Mouse (Mus musculus): ENCODE results near the gene Siglech. TPM values are rescaled to one million over a fixed set of nuclear protein-coding genes. Genes with fewer than 3 reads are reported as not detected.

Gene Siglech
- total RNA-seq, 2 experiments from 2014 or later = 10.3 to 11.6 TPM

DNA sequence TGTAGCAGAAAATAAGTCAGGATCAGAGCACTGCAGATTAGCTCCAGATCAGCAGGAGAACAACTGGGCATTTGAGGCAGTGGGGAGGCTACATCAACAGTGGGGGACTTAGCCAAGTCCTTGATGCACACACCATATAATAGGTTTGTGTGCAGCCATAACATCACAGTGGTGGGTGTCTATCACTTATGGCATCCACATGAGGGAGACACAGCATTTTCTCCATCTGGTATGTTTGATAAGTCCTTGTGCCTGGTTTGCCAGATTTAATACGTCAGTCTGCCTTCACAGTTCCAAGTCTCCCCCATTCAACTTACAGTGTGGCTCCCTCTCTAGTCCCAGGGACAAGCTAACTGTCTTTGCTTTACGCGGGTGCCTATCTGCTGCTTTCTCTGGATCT lies 24.3 kb downstream of the Siglech start:
- Histone ChIP-seq H3K4me3 (no peak overlapping the region), H3K27ac (peak overlapping the region; percentile 16; the same call in 1 of the 2 replicates)
- no peak for TF ChIP-seq CTCF (IDR thresholded peaks at IDR 0.05)
- intact Hi-C loops (cut with DNase I) = no loop called here
- DNase-seq (ENCODE audit: extremely low spot score in 1 of 2, low spot score in 2 of 2) = no peak

DNA sequence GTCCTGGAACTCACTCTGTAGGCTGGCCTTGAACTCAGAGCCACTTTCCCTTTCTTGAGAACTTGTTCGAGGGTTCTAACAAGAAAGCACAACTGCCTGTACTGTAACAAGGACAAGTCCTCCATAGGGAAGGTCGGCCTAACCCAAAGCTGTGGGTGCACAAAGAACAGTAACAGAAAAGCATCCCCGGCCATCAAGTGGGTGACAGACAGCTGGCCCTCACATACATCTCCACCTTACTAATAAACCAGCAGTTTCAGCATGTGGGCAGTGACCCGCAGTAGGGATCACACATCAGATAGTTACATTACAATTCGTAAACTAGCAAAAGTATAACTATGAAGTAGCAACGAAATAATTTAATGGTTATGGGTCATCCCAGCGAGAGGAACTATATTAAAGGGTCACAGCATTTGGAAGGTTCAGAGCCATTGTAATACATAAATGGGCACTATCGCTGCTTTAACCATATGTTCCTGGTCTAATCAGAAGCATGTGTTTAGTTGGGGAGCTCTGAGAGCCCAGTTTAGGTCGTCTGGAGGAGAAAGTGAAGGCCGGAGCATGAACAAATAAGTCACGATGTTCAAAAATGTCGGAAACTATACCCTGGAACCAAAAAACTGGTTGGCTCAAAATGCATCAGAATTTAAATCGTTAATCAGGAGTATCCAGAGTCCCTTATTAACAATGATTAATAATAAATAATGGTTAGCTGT lies 25.4 kb downstream of the Siglech start:
- no peak for TF ChIP-seq CTCF (IDR thresholded peaks at IDR 0.05)
- intact Hi-C loops (cut with DNase I) = no loop called here
- no peak for DNase-seq (ENCODE audit: extremely low spot score in 1 of 2, low spot score in 2 of 2)
- peak overlapping the region; percentile 69 for H3K4me3 ChIP-seq
- H3K27ac ChIP-seq = peak overlapping the region; percentile 83

DNA sequence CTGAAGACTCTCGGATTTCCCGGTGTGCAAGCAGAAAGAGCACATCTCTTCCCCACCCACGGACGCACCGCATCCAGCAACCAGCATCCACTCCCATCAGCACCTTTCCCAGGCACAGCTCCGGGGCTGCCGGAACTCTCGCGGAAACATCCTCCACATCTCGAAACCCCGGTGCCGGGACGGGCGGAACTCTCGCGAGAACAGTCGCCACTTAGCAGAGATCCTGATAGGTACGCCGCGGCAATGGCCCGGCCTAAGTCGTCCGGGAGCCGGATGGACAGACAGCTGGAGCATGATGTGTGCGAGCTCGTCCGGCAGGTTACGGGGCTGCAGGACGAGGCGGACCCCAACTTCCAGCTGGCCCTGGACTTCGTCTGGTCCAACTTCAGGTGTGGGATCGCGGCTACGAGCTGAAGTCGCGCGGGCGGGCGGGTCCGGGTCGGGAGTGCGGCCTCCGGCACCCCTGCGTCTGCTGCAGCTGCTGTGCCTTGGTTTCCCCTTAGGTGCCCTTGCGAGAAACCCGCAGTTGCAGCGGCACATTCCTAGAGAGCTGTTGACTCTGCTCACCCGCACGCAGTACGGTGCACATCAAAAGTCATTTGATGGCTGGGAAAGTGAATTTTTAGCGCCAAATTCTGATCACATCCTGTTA lies 26.1 kb downstream of the Siglech start, which contains the start of gene Tubgcp5:
Gene Tubgcp5, plus strand, starts transcription at position 203 of the 652 bp plus-strand sequence.
- Histone ChIP-seq H3K4me3 (peak within 1 kb of the TSS; percentile 69), H3K27ac (peak within 1 kb of the TSS; percentile 83)
- peak; percentile 96 to 98 for DNase-seq (ENCODE audit: extremely low spot score in 1 of 2, low spot score in 2 of 2)
- intact Hi-C loops (cut with DNase I) = loop anchor here (2.0 kb wide), 1 partner anchor 49 kb away; no protein-coding TSS in a partner anchor
- TF ChIP-seq CTCF (IDR thresholded peaks at IDR 0.05) = no peak

DNA sequence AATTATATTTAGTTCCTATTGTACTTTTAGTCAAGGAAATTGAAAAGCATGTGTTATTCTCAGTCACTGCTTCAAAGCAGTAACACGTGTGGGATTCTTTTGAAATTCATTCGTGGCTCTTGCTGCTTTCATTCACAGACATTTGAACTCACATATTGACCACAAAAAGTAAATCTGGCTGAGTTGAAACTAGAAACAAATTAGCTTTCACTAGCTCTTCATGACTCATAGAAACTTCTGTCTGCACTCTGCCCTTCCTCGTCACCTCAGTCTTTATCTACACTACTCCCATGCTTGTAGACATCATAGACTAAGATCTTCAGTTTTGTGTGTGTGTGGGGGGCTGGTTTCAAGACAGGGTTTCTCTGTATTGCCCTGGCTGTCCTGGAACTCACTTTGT lies 32.0 kb downstream of the Siglech start:
- DNase-seq (ENCODE audit: extremely low spot score in 1 of 2, low spot score in 2 of 2) = no peak
- no peak overlapping the region for H3K27ac ChIP-seq
- intact Hi-C loops (cut with DNase I) = loop anchor here (10.0 kb wide), 1 partner anchor 415 kb away; no protein-coding TSS in a partner anchor
- no peak overlapping the region for H3K4me3 ChIP-seq
- no peak for TF ChIP-seq CTCF (IDR thresholded peaks at IDR 0.05)

DNA sequence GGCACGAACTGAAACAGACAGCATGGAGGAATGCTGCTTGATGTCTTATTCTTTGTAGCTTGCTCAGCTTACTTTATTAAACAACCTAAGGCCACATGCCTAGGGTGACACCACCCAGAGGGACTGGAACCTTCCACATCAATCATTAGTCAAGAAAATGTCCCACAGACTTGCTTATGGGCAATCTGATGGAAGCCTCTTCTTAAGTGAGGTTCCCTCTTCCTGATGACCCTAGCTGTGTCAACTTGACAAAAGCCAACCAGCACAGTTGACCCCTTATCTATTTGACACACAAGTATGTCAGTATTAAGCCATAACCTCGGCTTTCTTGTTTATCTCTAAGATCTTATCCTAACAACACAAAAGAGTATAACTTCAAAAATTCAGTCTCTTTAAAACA lies 42.0 kb downstream of the Siglech start:
- no peak for DNase-seq (ENCODE audit: extremely low spot score in 1 of 2, low spot score in 2 of 2)
- Histone ChIP-seq H3K4me3 (no peak overlapping the region), H3K27ac (no peak overlapping the region)
- intact Hi-C loops (cut with DNase I) = loop anchor here (5.0 to 10.0 kb wide), 2 partner anchors 97 to 405 kb away; no protein-coding TSS in a partner anchor
- TF ChIP-seq CTCF (IDR thresholded peaks at IDR 0.05) = no peak

DNA sequence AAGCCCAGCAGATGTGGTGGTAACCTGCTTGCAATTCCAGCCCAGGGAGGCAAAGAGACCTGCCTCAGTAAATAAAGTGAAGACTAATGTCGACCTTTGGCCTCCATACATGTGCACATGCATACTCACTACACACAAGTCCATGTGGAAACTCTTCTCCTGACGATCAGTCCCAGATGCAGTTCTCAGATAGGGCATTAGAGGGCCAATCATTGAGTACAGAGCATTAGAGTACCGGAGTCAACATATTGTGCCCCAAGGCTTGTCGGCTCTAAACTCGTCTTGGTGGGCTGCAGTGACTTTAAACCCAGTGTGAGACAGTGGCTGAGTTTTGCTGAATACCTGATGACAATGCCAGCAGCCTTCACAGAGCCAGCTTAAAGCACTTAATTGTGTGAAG lies 56.5 kb downstream of the Siglech start:
- H3K4me3 ChIP-seq = no peak overlapping the region
- H3K27ac ChIP-seq = no peak overlapping the region
- intact Hi-C loops (cut with DNase I) = no loop called here
- DNase-seq (ENCODE audit: extremely low spot score in 1 of 2, low spot score in 2 of 2) = no peak
- peak; percentile 10; the same call in 1 of the 2 replicates for TF ChIP-seq CTCF (IDR thresholded peaks at IDR 0.05)

DNA sequence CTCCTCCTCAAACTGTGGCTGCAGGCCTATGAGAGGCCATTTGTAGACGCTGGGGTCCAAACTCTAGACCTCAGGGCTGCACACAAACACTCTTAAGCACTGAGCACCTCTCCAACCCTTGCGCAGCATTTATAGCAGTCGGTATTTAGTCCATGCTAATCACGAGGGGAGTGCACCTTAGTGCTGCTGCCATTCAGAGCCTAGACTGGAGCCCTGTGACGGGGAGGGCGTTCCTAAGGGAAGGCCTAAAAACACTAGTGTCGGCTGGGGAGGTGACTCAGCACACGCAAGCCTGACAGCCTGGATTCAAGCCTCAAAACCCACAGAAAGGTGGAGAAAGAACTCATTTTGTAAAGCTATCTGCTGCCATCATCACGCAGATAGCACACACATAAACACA lies 59.6 kb downstream of the Siglech start:
- Histone ChIP-seq H3K27ac (no peak overlapping the region), H3K4me3 (no peak overlapping the region)
- intact Hi-C loops (cut with DNase I) = no loop called here
- no peak for TF ChIP-seq CTCF (IDR thresholded peaks at IDR 0.05)
- no peak for DNase-seq (ENCODE audit: extremely low spot score in 1 of 2, low spot score in 2 of 2)

Other genes starting within 250 kb of the Siglech start
- 10 to 100 TPM; 33.0 to 39.2 TPM for gene Tubgcp5, start 26.0 kb downstream of the Siglech start, total RNA-seq (2021)
- 10 to 100 TPM; 68.1 to 75.4 TPM for gene Cyfip1, start 73.6 kb downstream of the Siglech start, total RNA-seq (2021)
- 10 to 100 TPM; 47.7 to 52.3 TPM for gene Nipa2, start 194.3 kb downstream of the Siglech start, total RNA-seq (2021)

All from left cerebral cortex, adult 2 months (tissue).